Mouse (Mus musculus) neural tube, embryonic 11.5 days (tissue): ENCODE measurements around the gene Mrnip. TPM values are rescaled to one million over a fixed set of nuclear protein-coding genes. Genes with fewer than 3 reads are reported as not detected.
A peak's percentile ranks its signal among the peaks of the same experiment; 100 is the strongest.
"Not testable (repeated sequence)": the region's sequence is repeated elsewhere in the genome, so short reads cannot be mapped to it uniquely, and the experiment has no call there.

Source experiments
- ATAC-seq: fragments of 200-750 bp; cut with Nextera tagmentation; 2 replicates; pipeline ENCODE4 v1.8.0; 2017; ENCODE audit warnings: moderate number of reproducible peaks, mild to moderate bottlenecking, moderate TSS enrichment, moderate library complexity; ENCODE audit not compliant: insufficient read depth, low FRiP score, low TSS enrichment
- DNase-seq: peaks from one replicate; pipeline ENCODE4 v3.0.0-alpha.2; 2015; ENCODE audit warnings: low spot score
- H3K27ac ChIP-seq: fragments of 300-500 bp; sonication (generic); 2 replicates; pipeline ENCODE4 v1.5.1; 2014; ENCODE audit warnings: low read depth, mild to moderate bottlenecking, low read length
- H3K27me3 ChIP-seq: fragments of 300-500 bp; sonication (generic); 2 replicates; pipeline ENCODE4 v1.6.1; 2014; ENCODE audit warnings: mild to moderate bottlenecking, low read length, mixed read lengths; ENCODE audit not compliant: control insufficient read depth, insufficient read depth
- H3K36me3 ChIP-seq: fragments of 300-500 bp; sonication (generic); 2 replicates; pipeline ENCODE4 v1.6.1; 2014; ENCODE audit warnings: mild to moderate bottlenecking, low read length, moderate library complexity, mixed read lengths; ENCODE audit not compliant: control insufficient read depth, insufficient read depth
- H3K4me1 ChIP-seq: fragments of 300-500 bp; sonication (generic); 2 replicates; pipeline ENCODE4 v1.6.1; 2014; ENCODE audit warnings: low read length, mixed read lengths; ENCODE audit not compliant: control insufficient read depth, insufficient read depth
- H3K4me2 ChIP-seq: fragments of 300-500 bp; sonication (generic); 2 replicates; pipeline ENCODE4 v1.6.1; 2014; ENCODE audit warnings: low read depth, mild to moderate bottlenecking, moderate library complexity
- H3K4me3 ChIP-seq: fragments of 300-500 bp; sonication (generic); 2 replicates; pipeline ENCODE4 v1.5.1; 2014; ENCODE audit warnings: low read depth, low read length
- H3K9ac ChIP-seq: fragments of 300-500 bp; sonication (generic); 2 replicates; pipeline ENCODE4 v1.6.1; 2014; ENCODE audit warnings: mild to moderate bottlenecking, low read length
- H3K9me3 ChIP-seq: fragments of 300-500 bp; sonication (generic); 2 replicates; pipeline ENCODE4 v1.6.1; 2016; ENCODE audit warnings: low read length; ENCODE audit not compliant: control insufficient read depth
- WGBS: fragments of 180-500 bp; shearing (Covaris S2); extraction: QIAGEN DNeasy Blood & Tissue Kit; methylation state at CpG from one replicate; pipeline ENCODE4 v1.1.7; 2014; 5-methylcytosine and 5-hydroxymethylcytosine counted together
- polyA plus RNA-seq: library from polyadenylated mRNA; unstranded; fragments of >200 nt; fragmentation: Nextera tagmentation; extraction: Ambion mirVana; gene quantifications from 2 replicates; pipeline ENCODE4 v1.2.1, GENCODE M21; 2014

Mrnip gene
- polyA plus RNA-seq: 23.7 and 24.9 TPM in 2 replicates

DNA sequence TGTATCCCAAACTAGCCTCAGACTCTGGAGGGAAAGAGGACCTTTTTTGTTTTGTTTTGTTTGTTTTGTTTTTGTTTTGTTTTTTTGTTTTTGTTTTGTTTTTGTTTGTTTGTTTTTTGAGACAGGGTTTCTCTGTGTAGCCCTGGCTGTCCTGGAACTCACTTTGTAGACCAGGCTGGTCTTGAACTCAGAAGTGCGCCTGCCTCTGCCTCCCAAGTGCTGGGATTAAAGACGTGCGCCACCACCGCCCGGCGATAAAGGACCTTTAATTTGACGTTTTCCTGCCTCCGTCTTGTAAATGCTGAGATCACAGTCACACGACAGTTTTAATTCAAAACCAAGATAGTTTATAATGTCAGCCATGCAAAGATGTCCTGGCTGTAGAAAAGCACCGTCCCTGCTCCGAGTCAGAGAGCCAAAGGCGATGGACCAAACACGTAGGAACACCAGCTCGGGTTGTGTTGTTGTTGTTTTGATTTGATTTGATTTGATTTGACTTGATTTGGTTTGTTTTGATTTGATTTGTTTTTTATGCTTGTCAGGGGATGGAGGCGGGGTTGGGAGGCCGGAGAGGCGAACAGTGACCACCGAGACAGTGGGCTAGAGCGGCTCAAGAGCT is at the start of gene Mrnip:
Gene Mrnip, plus strand, starts transcription at position 334 of the 619 bp plus-strand sequence.
- H3K9me3 ChIP-seq, H3K36me3 ChIP-seq, H3K27me3 ChIP-seq, H3K27ac ChIP-seq, DNase-seq, H3K4me1 ChIP-seq: not testable (repeated sequence)
- 6% methylated on average over 19 of the region's 19 CpGs for WGBS
- peak; percentile 36 for ATAC-seq
- Histone ChIP-seq H3K4me3 (peak within 1 kb of the TSS; percentile 73), H3K4me2 (peak within 1 kb of the TSS; percentile 75), H3K9ac (peak within 1 kb of the TSS; percentile 72)

GRCm38 (mm10) chr11:50127781-50128180 is 46.5 kb upstream of the Mrnip start:
- H3K4me2 ChIP-seq: no peak overlapping the region
- H3K4me1 ChIP-seq: peaks cover 6% of the 10 kb centered on the region
- 4% methylated on average over 10 of the region's 10 CpGs for WGBS
- no peak overlapping the region for H3K9ac ChIP-seq
- no peaks in the 10 kb centered on the region for H3K27me3 ChIP-seq
- ATAC-seq (no peak), DNase-seq (no peak)
- no peak overlapping the region for H3K27ac ChIP-seq
- no peaks in the 10 kb centered on the region for H3K36me3 ChIP-seq
- no peak overlapping the region for H3K4me3 ChIP-seq
- no peaks in the 10 kb centered on the region for H3K9me3 ChIP-seq

- peak; percentile 93 for ATAC-seq
- peak within 1 kb of the TSS; percentile 89 for H3K27ac ChIP-seq
- H3K9me3 ChIP-seq: no peaks in the 10 kb centered on the region
- WGBS: under 1% methylated on average over 63 of the region's 77 CpGs
- H3K27me3 ChIP-seq: no peaks in the 10 kb centered on the region
- peaks cover 6% of the 10 kb centered on the region for H3K4me1 ChIP-seq
- H3K36me3 ChIP-seq: no peaks in the 10 kb centered on the region
- peak within 1 kb of the TSS; percentile 85 for H3K4me3 ChIP-seq
- H3K4me2 ChIP-seq: peak within 1 kb of the TSS; percentile 90
- H3K9ac ChIP-seq: peak within 1 kb of the TSS; percentile 96
- DNase-seq: peak; percentile 93
Observed at GRCm38 (mm10) chr11:50130811-50131766, 43.2 kb upstream of the Mrnip start, which contains the start of gene Tbc1d9b. Tbc1d9b (plus strand) TSS chr11:50131396.

- peak overlapping the region; percentile 85 for H3K4me3 ChIP-seq
- peak overlapping the region; percentile 96 for H3K9ac ChIP-seq
- H3K4me1 ChIP-seq: peaks cover 6% of the 10 kb centered on the region
- WGBS: 31% methylated on average over 10 of the region's 10 CpGs
- peak overlapping the region; percentile 89; the same call in 1 of the 2 replicates for H3K27ac ChIP-seq
- peak overlapping the region; percentile 90 for H3K4me2 ChIP-seq
- no peaks in the 10 kb centered on the region for H3K27me3 ChIP-seq
- ATAC-seq (peak; percentile 7), DNase-seq (no peak)
- H3K36me3 ChIP-seq: peaks cover 2% of the 10 kb centered on the region; the same call in 1 of the 2 replicates
- H3K9me3 ChIP-seq: no peaks in the 10 kb centered on the region
Observed at GRCm38 (mm10) chr11:50131801-50132201, 42.4 kb upstream of the Mrnip start.

DNA sequence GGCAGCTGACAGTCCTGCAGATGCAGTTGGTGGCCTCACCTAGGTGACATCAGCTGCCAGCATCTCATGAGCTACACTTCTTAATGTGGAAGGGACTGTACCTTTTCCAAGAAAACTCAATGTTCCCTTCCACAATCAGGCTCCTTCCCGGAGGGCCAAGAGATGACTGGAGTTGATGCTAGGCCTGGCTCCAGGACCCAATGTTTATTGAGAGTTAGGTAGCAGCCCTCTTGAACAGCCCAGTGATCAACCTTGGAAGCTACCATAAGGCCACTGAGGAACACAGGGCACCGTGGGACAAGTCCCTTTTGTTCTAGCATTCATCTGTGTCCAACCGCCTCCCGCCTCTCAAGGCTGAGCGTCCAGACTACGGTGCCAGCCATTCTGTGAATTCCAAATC is 42.0 kb upstream of the Mrnip start:
- 91% methylated on average over 6 of the region's 6 CpGs for WGBS
- H3K4me2 ChIP-seq: peak overlapping the region; percentile 90
- no peak overlapping the region for H3K27ac ChIP-seq
- H3K4me1 ChIP-seq: peaks cover 6% of the 10 kb centered on the region
- DNase-seq (no peak), ATAC-seq (no peak)
- H3K4me3 ChIP-seq: peak overlapping the region; percentile 85
- H3K9me3 ChIP-seq: no peaks in the 10 kb centered on the region
- H3K9ac ChIP-seq: peak overlapping the region; percentile 96
- H3K36me3 ChIP-seq: peaks cover 2% of the 10 kb centered on the region; the same call in 1 of the 2 replicates
- no peaks in the 10 kb centered on the region for H3K27me3 ChIP-seq

DNA sequence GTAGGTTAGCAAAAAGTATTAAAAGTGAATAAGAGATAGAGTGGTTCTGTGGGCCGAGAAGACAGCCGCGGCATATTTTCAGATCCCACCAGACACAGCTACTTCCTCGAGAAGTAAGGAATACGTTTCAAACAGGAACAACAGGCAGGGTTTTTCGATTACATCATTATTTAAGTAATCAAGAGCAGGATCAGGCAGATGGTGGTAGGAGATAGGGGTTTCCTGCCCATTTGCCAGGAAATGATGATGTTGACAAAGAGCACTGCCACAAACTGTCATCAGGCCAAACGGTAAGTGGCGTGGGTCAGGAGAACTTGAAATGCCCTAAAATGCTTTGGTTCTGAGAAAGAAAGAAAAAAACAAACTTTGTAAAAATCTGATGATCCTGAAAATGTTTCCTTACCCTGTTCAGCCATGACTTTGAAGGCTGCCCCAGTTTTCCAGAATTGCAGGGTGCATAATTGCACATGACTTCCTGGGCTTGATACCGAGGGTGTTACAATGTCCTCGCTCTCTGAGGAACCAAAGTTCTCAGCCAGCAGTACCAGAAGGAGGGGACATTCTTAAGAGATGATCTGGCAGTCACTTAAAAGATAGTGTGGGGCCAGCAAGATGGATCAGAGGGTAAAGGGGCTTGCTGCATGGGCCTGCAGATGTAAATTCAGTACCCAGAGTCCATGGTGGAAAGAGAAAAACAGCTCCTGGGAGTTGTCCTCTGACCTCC is 39.9 kb upstream of the Mrnip start:
- no peak for ATAC-seq
- Histone ChIP-seq H3K36me3 (peaks cover 9% of the 10 kb centered on the region), H3K4me2 (no peak overlapping the region), H3K9me3 (no peaks in the 10 kb centered on the region), H3K9ac (no peak overlapping the region), H3K27ac (no peak overlapping the region), H3K4me3 (no peak overlapping the region), H3K4me1 (peaks cover 6% of the 10 kb centered on the region), H3K27me3 (no peaks in the 10 kb centered on the region)
- WGBS: 84% methylated on average over 10 of the region's 10 CpGs
- DNase-seq: no peak

DNA sequence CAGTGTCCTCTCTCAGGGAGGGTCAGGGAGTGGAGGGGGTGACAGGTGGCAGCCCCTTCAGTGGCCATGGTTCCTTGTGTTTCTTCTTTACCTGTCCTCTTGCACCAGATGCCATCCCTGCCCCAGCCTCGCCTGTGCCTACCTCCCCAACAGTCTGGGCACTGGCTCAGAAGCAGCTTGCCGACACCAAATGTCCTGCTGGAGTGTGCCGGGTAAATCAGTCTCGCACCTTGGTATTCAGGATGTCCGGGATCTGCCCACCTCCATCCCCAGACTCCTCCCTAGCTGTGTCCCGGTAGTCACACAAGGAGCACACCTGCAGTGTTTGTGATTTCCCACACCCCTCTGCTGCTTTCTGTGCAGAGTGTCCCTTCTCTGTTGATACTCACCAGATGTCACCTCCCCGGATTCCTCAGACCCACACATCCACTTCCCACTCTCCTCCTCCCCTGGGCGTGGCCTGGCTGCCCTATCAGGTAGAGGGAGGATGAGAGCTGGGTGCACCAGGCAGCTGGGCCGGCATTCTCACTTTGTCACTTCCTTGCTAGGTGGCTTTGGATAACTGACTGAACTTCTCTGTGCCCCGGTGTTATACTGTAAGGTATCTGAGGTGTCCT is 35.9 kb upstream of the Mrnip start:
- Histone ChIP-seq H3K4me2 (no peak overlapping the region), H3K27ac (no peak overlapping the region), H3K9ac (no peak overlapping the region), H3K4me1 (no peaks in the 10 kb centered on the region), H3K9me3 (no peaks in the 10 kb centered on the region), H3K4me3 (no peak overlapping the region), H3K27me3 (no peaks in the 10 kb centered on the region), H3K36me3 (peaks cover 13% of the 10 kb centered on the region)
- ATAC-seq (no peak), DNase-seq (no peak)
- 69% methylated on average over 10 of the region's 10 CpGs for WGBS

DNA sequence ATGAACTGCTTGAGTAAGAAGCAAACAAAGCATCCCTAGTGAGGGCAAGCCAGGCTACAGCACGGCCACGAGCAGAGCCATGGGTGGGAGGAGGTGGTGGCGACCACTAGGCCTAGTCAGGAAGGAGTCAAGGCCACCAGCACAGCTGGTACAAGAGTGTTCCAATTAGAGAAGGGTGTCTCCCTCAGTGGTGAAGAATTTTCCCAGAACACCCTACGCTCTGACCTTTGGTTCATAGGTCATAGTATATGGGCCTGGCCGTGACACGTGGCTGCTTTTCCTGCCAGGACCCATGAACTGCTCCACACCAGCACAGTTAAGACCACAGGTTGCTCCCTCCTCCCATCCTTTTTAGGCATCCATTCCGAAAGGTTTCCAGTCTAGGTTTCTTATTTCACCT is 34.7 kb upstream of the Mrnip start:
- no peak overlapping the region for H3K4me2 ChIP-seq
- H3K9ac ChIP-seq: no peak overlapping the region
- 81% methylated on average over 7 of the region's 7 CpGs for WGBS
- ATAC-seq (no peak), DNase-seq (no peak)
- H3K9me3 ChIP-seq: no peaks in the 10 kb centered on the region
- H3K27ac ChIP-seq: no peak overlapping the region
- H3K4me3 ChIP-seq: no peak overlapping the region
- H3K27me3 ChIP-seq: no peaks in the 10 kb centered on the region
- no peaks in the 10 kb centered on the region for H3K4me1 ChIP-seq
- peaks cover 13% of the 10 kb centered on the region for H3K36me3 ChIP-seq
